8 mouse cellular contexts compared by ENCODE assay signal in the genomic region with DNA sequence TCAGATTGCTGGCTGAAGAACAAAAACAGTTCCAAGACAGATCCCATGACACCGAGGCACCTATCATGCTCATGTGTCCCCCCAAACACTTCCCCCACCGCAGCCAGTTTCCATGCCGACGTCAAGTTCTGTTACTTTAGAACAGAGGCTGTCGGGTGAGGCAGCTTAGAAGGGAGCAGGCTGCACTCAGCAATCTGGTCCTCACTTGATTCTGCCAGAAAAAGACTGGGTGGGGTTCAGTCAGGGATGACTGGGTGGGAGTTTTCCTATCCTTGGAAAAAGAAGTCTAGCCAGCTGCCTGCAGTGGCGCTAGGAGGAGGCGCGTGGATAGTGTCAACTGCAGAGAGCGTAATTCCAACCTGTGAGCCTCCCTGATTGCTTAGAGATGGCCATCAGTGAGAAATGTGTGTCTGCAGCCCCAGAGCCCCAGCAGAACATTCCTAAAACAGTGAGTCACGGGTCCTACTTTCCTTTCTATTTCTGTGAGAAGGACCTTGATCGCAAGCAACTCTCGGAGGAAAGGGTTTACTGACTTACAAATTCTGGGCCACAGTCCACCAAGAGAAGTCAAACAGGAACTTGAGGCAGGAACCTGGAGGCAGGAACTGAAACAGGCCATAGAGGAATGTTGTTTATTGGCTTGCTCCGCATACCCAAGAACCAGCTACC. TPM values are rescaled to one million over a fixed set of nuclear protein-coding genes. Genes with fewer than 3 reads are reported as not detected.
DNase-seq lines count a peak whose midpoint lies in the region; ATAC-seq lines count a peak whose summit lies in the region.
"Had no signal": no experiment of that assay in that cellular context is flagged by ENCODE, and none has a peak within 500 bp of the region (broad histone marks: within the 10 kb centered on the region; RNA-seq: fewer than 3 reads in every experiment).

No protein-coding gene starts in this region.

- peak; percentile 90 for DNase-seq in heart, adult 11 months
- no peak for DNase-seq in heart, adult 8-10 months (ENCODE audit: low spot score)
- DNase-seq in ES-CJ7 (ENCODE audit: low read depth, low spot score), result peak; percentile 61
- DNase-seq in frontal cortex, adult 2 months (ENCODE audit: extremely low spot score in 1 of 2, low spot score in 1 of 2), result peak; percentile 54 to 60
- DNase-seq in right cerebral cortex, adult 18-20 months, result peak; percentile 60
- no peak for DNase-seq in ovary, postnatal 10 days (ENCODE audit: low spot score)
- DNase-seq: kidney, postnatal 14 days had no signal

- ATAC-seq in granulocyte monocyte progenitor cell, adult 5-6 weeks (replicated peaks; ENCODE audit: poor library complexity, severe bottlenecking), result no peak

RNA-seq across cellular contexts. Expression of gene Cdk13, which starts 54.6 kb away (rescaled TPM):
- total RNA-seq in heart, adult 8-10 months (2022), result 10 to 100 TPM; 23.0 to 24.9 (median 24.0) TPM
- polyA plus RNA-seq in frontal cortex, adult 2 months (2012; rRNA removed), result 29.7 and 31.7 TPM in 2 replicates
- total RNA-seq in granulocyte monocyte progenitor cell, adult 5-6 weeks (2014; fragmentation: Nextera tagmentation), result 52.0 and 63.4 TPM in 2 replicates
- 72.6 and 78.6 TPM in 2 replicates for total RNA-seq in granulocyte monocyte progenitor cell, adult 5-6 weeks (2017)

Comparison
In these comparisons a context has a peak if more than half of its experiments do, and no peak if none do; other contexts are left out.
1. DNase-seq: peak in heart, adult 11 months (single experiment), ES-CJ7 (single experiment), frontal cortex, adult 2 months (2 of 2) and right cerebral cortex, adult 18-20 months (single experiment); none in heart, adult 8-10 months (single experiment) and ovary, postnatal 10 days (single experiment).